In the genomic region with DNA sequence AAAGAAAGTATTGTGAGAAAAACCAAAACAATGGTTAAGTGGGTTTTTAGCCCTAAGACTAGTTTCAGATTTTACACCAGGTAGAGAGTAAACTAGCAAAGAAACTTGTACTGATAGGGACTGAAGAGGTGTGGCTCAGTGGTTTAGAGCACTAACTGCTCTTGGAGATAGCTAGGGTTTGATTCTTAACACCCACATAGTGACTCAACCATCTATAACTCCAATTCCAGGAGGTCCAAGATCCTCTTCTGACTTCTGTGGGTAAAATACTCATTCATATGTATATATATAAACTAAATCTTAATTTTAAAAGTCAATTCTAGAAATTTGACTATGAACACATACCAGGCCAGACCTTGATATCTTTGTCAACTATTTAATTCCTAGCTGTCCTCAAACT, we compare ENCODE assay signal across 22 mouse cellular contexts.
"Had no signal": no experiment of that assay in that cellular context is flagged by ENCODE, and none has a peak within 500 bp of the region (broad histone marks: within the 10 kb centered on the region; RNA-seq: fewer than 3 reads in every experiment).

No protein-coding gene starts in this region.

- ATAC-seq: intestine, embryonic 15.5 days; midbrain, embryonic 13.5 days; midbrain, embryonic 16.5 days had no signal

- DNase-seq: kidney, adult 18-20 months; kidney, adult 9 months; kidney, postnatal 14 days; kidney, postnatal 4 days; left cerebral cortex, postnatal 4 days; lung, adult 2 months; lung, postnatal 14 days; lung, postnatal 4 days; right cerebral cortex, adult 18-20 months; right cerebral cortex, postnatal 14 days; right cerebral cortex, postnatal 4 days; thymus, adult 2 months; thymus, postnatal 36 days had no signal

- H3K27me3 ChIP-seq: intestine, embryonic 15.5 days; limb, embryonic 12.5 days; limb, embryonic 15.5 days; midbrain, embryonic 13.5 days; neural tube, embryonic 12.5 days; neural tube, embryonic 15.5 days had no signal

- H3K9me3 ChIP-seq: intestine, embryonic 15.5 days; limb, embryonic 12.5 days; limb, embryonic 15.5 days; midbrain, embryonic 10.5 days; midbrain, embryonic 13.5 days; neural tube, embryonic 12.5 days; neural tube, embryonic 15.5 days had no signal

- H3K4me2 ChIP-seq: intestine, embryonic 15.5 days; limb, embryonic 12.5 days; limb, embryonic 15.5 days; midbrain, embryonic 13.5 days; neural tube, embryonic 12.5 days; neural tube, embryonic 15.5 days had no signal

- H3K4me1 ChIP-seq: intestine, embryonic 15.5 days; limb, embryonic 12.5 days; limb, embryonic 15.5 days; midbrain, embryonic 10.5 days; midbrain, embryonic 13.5 days; neural tube, embryonic 12.5 days had no signal

- H3K27ac ChIP-seq: intestine, embryonic 15.5 days; limb, embryonic 12.5 days; limb, embryonic 15.5 days; midbrain, embryonic 10.5 days; midbrain, embryonic 13.5 days; neural tube, embryonic 12.5 days; neural tube, embryonic 15.5 days; stomach, postnatal 0 days had no signal

- H3K4me3 ChIP-seq: intestine, embryonic 15.5 days; limb, embryonic 12.5 days; limb, embryonic 15.5 days; midbrain, embryonic 10.5 days; midbrain, embryonic 13.5 days; neural tube, embryonic 12.5 days; neural tube, embryonic 15.5 days had no signal

- H3K36me3 ChIP-seq: intestine, embryonic 15.5 days had no signal

- H3K9ac ChIP-seq: intestine, embryonic 15.5 days; limb, embryonic 12.5 days; limb, embryonic 15.5 days; midbrain, embryonic 13.5 days; neural tube, embryonic 12.5 days; neural tube, embryonic 15.5 days had no signal
